8 mouse cellular contexts compared by ENCODE assay signal in genomic region chr7:128417226-128417929, GRCm38 (mm10). TPM values are rescaled to one million over a fixed set of nuclear protein-coding genes. Genes with fewer than 3 reads are reported as not detected.
DNase-seq lines count a peak whose midpoint lies in the region; ATAC-seq and TF ChIP-seq lines count a peak whose summit lies in the region.

No protein-coding gene starts in this region.

- H3K4me1 ChIP-seq in kidney, postnatal 0 days (replicated peaks; ENCODE audit: insufficient read depth, low read length): peaks cover 7% of the 10 kb centered on the region; the same call in 1 of the 2 replicates
- H3K4me1 ChIP-seq in MEL (ENCODE audit: control insufficient read depth in 1 of 2, insufficient read depth in 2 of 2, low read length in 2 of 2): peaks cover 3 to 38% of the 10 kb centered on the region in 2 experiments; a peak in 3 of 4 replicates
- H3K4me1 ChIP-seq in forebrain, embryonic 10.5 days: peaks cover 32% of the 10 kb centered on the region
- H3K4me1 ChIP-seq in liver, adult 2 months (ENCODE audit: control insufficient read depth, insufficient read depth, low read length): no peaks in the 10 kb centered on the region
- peaks cover 27% of the 10 kb centered on the region for H3K4me1 ChIP-seq in neural tube, embryonic 15.5 days

- no peak for TF ChIP-seq RAD21 in MEL (IDR thresholded peaks at IDR 0.05; ENCODE audit: low read depth, low read length)

- no peak overlapping the region for H3K27ac ChIP-seq in kidney, postnatal 0 days
- no peak overlapping the region for H3K27ac ChIP-seq in MEL (ENCODE audit: control insufficient read depth, low read depth, low read length)
- peak overlapping the region; percentile 75 for H3K27ac ChIP-seq in forebrain, embryonic 10.5 days
- H3K27ac ChIP-seq in liver, adult 2 months (replicated peaks; ENCODE audit: insufficient read depth, low read depth, low read length): no peak overlapping the region
- H3K27ac ChIP-seq in neural tube, embryonic 15.5 days (replicated peaks): peak overlapping the region; percentile 51; the same call in 1 of the 2 replicates

- WGBS in kidney, postnatal 0 days: 3% methylated on average over 32 of the region's 32 CpGs
- WGBS in forebrain, embryonic 10.5 days: 3% methylated on average over 32 of the region's 32 CpGs
- WGBS in liver, adult 2 months: 5% methylated on average over 32 of the region's 32 CpGs
- WGBS in neural tube, embryonic 15.5 days: 2% methylated on average over 30 of the region's 32 CpGs

- H3K9ac ChIP-seq in kidney, postnatal 0 days (ENCODE audit: low read depth, low read length): peak overlapping the region; percentile 48
- peak overlapping the region; percentile 85 for H3K9ac ChIP-seq in MEL (ENCODE audit: control insufficient read depth, low read depth, low read length, poor library complexity, severe bottlenecking)
- peak overlapping the region; percentile 72 for H3K9ac ChIP-seq in liver, adult 2 months (ENCODE audit: low read depth, low read length)
- peak overlapping the region; percentile 74 for H3K9ac ChIP-seq in neural tube, embryonic 15.5 days (replicated peaks)

- H3K79me2 ChIP-seq in MEL (ENCODE audit: control insufficient read depth, insufficient read depth, low read length, poor library complexity): peaks cover 2% of the 10 kb centered on the region
- H3K79me2 ChIP-seq in liver, adult 2 months (ENCODE audit: control insufficient read depth, insufficient read depth, low read length): no peaks in the 10 kb centered on the region

- peak overlapping the region; percentile 99 for H3K4me2 ChIP-seq in kidney, postnatal 0 days (ENCODE audit: low read length)
- H3K4me2 ChIP-seq in neural tube, embryonic 15.5 days: peak overlapping the region; percentile 96

- TF ChIP-seq CTCF in kidney, postnatal 0 days (IDR thresholded peaks at IDR 0.05; ENCODE audit: low read depth): no peak
- TF ChIP-seq CTCF in MEL (IDR thresholded peaks at IDR 0.05 in 2 of 3, conservative IDR thresholded peaks at IDR 0.05 in 1 of 3; ENCODE audit: control insufficient read depth in 1 of 3, insufficient read depth in 1 of 3, low read depth in 2 of 3, low read length in 3 of 3, poor library complexity in 1 of 3, severe bottlenecking in 1 of 3): no peak
- TF ChIP-seq CTCF in liver, adult 2 months (IDR thresholded peaks at IDR 0.05; ENCODE audit: low read depth, low read length): no peak

- DNase-seq in kidney, postnatal 0 days (ENCODE audit: low spot score): peak; percentile 40
- DNase-seq in kidney, postnatal 25 days: no peak
- peak; percentile 61 for DNase-seq in MEL (ENCODE audit: low read depth, low spot score)
- DNase-seq in forebrain, embryonic 10.5 days (ENCODE audit: extremely low spot score, low spot score): no peak
- no peak for DNase-seq in liver, adult 2 months (ENCODE audit: extremely low read depth, low read depth, low spot score)
- no peak for DNase-seq in layer of hippocampus, adult 18-20 months (ENCODE audit: low spot score in 2 of 2)
- no peak for DNase-seq in frontal cortex, postnatal 14 days (ENCODE audit: low spot score in 2 of 2)

- no peak for TF ChIP-seq POLR2A in MEL (IDR thresholded peaks at IDR 0.05; ENCODE audit: control insufficient read depth in 1 of 2, insufficient read depth in 1 of 2, low read depth in 1 of 2, low read length in 2 of 2, poor library complexity in 1 of 2)
- TF ChIP-seq POLR2A in liver, adult 2 months (IDR thresholded peaks at IDR 0.05; ENCODE audit: extremely low read depth, insufficient read depth, low read length): no peak

- no peaks in the 10 kb centered on the region for H3K9me3 ChIP-seq in kidney, postnatal 0 days (replicated peaks; ENCODE audit: low read length)
- no peaks in the 10 kb centered on the region for H3K9me3 ChIP-seq in MEL (replicated peaks; ENCODE audit: insufficient read depth, low read length)
- no peaks in the 10 kb centered on the region for H3K9me3 ChIP-seq in forebrain, embryonic 10.5 days
- no peaks in the 10 kb centered on the region for H3K9me3 ChIP-seq in neural tube, embryonic 15.5 days (replicated peaks)

- H3K4me3 ChIP-seq in kidney, postnatal 0 days (replicated peaks; ENCODE audit: low read depth, low read length): peak overlapping the region; percentile 73
- peak overlapping the region; percentile 58 to 90 for H3K4me3 ChIP-seq in MEL (ENCODE audit: control insufficient read depth in 1 of 2, insufficient read depth in 1 of 2, low read depth in 2 of 2, low read length in 2 of 2)
- peak overlapping the region; percentile 78 for H3K4me3 ChIP-seq in forebrain, embryonic 10.5 days
- peak overlapping the region; percentile 84 for H3K4me3 ChIP-seq in liver, adult 2 months (ENCODE audit: insufficient read depth, low read depth, low read length)
- peak overlapping the region; percentile 75 for H3K4me3 ChIP-seq in neural tube, embryonic 15.5 days (replicated peaks)

- no peak for TF ChIP-seq EP300 in MEL (IDR thresholded peaks at IDR 0.05; ENCODE audit: low read depth in 1 of 2, low read length in 2 of 2)

- peaks cover 36% of the 10 kb centered on the region for H3K27me3 ChIP-seq in kidney, postnatal 0 days (ENCODE audit: insufficient read depth, low read length)
- peaks cover 0 to 3% of the 10 kb centered on the region in 2 experiments; a peak in 1 of 4 replicates for H3K27me3 ChIP-seq in MEL (ENCODE audit: control insufficient read depth in 1 of 2, insufficient read depth in 2 of 2, low read length in 2 of 2)
- peaks cover 84% of the 10 kb centered on the region for H3K27me3 ChIP-seq in forebrain, embryonic 10.5 days (ENCODE audit: poor library complexity, severe bottlenecking)
- H3K27me3 ChIP-seq in liver, adult 2 months (ENCODE audit: control insufficient read depth, insufficient read depth, low read length): peaks cover 17% of the 10 kb centered on the region
- H3K27me3 ChIP-seq in neural tube, embryonic 15.5 days (replicated peaks): peaks cover 43% of the 10 kb centered on the region

- no peaks in the 10 kb centered on the region for H3K36me3 ChIP-seq in kidney, postnatal 0 days (ENCODE audit: insufficient read depth, low read length)
- peaks cover 0 to 20% of the 10 kb centered on the region in 2 experiments; a peak in 2 of 4 replicates for H3K36me3 ChIP-seq in MEL (ENCODE audit: control insufficient read depth in 1 of 2, insufficient read depth in 2 of 2, low read length in 2 of 2)
- no peaks in the 10 kb centered on the region for H3K36me3 ChIP-seq in forebrain, embryonic 10.5 days (replicated peaks)
- no peaks in the 10 kb centered on the region for H3K36me3 ChIP-seq in liver, adult 2 months (ENCODE audit: control insufficient read depth, insufficient read depth, low read length)
- no peaks in the 10 kb centered on the region for H3K36me3 ChIP-seq in neural tube, embryonic 15.5 days

- ATAC-seq in kidney, postnatal 0 days (replicated peaks; ENCODE audit: low FRiP score, low read depth): peak; percentile 11; the same call in 1 of the 2 replicates
- ATAC-seq in neural tube, embryonic 15.5 days (ENCODE audit: low FRiP score): no peak

TF ChIP-seq in MEL, 35 proteins besides CTCF, POLR2A, EP300 and RAD21:
- no peak for TF ChIP-seq RCOR1 (IDR thresholded peaks at IDR 0.05; ENCODE audit: low read depth, low read length)
- peak; percentile 35; the same call in 1 of the 2 replicates for TF ChIP-seq SIN3A (IDR thresholded peaks at IDR 0.05; ENCODE audit: low read length)

RNA-seq across cellular contexts. Expression of gene Rgs10, which starts 1.2 kb away (rescaled TPM):
- polyA plus RNA-seq in kidney, postnatal 0 days (2015; fragmentation: Nextera tagmentation; extraction: Ambion mirVana): 5.4 and 6.6 TPM in 2 replicates
- total RNA-seq in MEL (2012; rRNA removed): 44.6 and 44.7 TPM in 2 replicates
- polyA plus RNA-seq in MEL (2012; ENCODE audit: insufficient read depth in 1 of 2, insufficient read length in 2 of 2, low read depth in 1 of 2, low replicate concordance in 2 of 2, missing spikeins in 1 of 2): 10 to 100 TPM in 1 of 2 experiments, not detected in 1; 42.3 TPM
- 4.8 and 5.9 TPM in 2 replicates for polyA plus RNA-seq in forebrain, embryonic 10.5 days (2016; fragmentation: Nextera tagmentation; extraction: Ambion mirVana)
- 2.6 and 3.4 TPM in 2 replicates for total RNA-seq in liver, adult 2 months (2014; rRNA removed)
- 0.81 and 1.5 TPM in 2 replicates for polyA plus RNA-seq in liver, adult 2 months (2012; rRNA removed)
- polyA plus RNA-seq in neural tube, embryonic 15.5 days (2015; fragmentation: Nextera tagmentation; extraction: Ambion mirVana): 52.9 and 60.1 TPM in 2 replicates
- 10 to 100 TPM; 42.3 to 45.3 TPM for total RNA-seq in layer of hippocampus, adult 18-20 months (2021)

RNA-seq across cellular contexts. Expression of gene Tial1, which starts 44.1 kb away (rescaled TPM):
- 21.4 and 23.5 TPM in 2 replicates for polyA plus RNA-seq in kidney, postnatal 0 days (2015; fragmentation: Nextera tagmentation; extraction: Ambion mirVana)
- 42.7 and 54.3 TPM in 2 replicates for total RNA-seq in MEL (2012; rRNA removed)
- polyA plus RNA-seq in MEL (2012; ENCODE audit: insufficient read depth in 1 of 2, insufficient read length in 2 of 2, low read depth in 1 of 2, low replicate concordance in 2 of 2, missing spikeins in 1 of 2): 100 to 1,000 TPM in 1 of 2 experiments, not detected in 1; 126 TPM
- polyA plus RNA-seq in forebrain, embryonic 10.5 days (2016; fragmentation: Nextera tagmentation; extraction: Ambion mirVana): 27.1 and 27.8 TPM in 2 replicates
- total RNA-seq in liver, adult 2 months (2014; rRNA removed): 31.7 and 32.1 TPM in 2 replicates
- 14.2 and 18.7 TPM in 2 replicates for polyA plus RNA-seq in liver, adult 2 months (2012; rRNA removed)
- polyA plus RNA-seq in neural tube, embryonic 15.5 days (2015; fragmentation: Nextera tagmentation; extraction: Ambion mirVana): 26.3 and 26.9 TPM in 2 replicates
- total RNA-seq in layer of hippocampus, adult 18-20 months (2021): 100 to 1,000 TPM in 1 of 2 experiments, 10 to 100 TPM in 1; 98.2 to 110 TPM

Comparison
In these comparisons a context has a peak if more than half of its experiments do, and no peak if none do; other contexts are left out.
1. DNase-seq: peak in kidney, postnatal 0 days (single experiment) and MEL (single experiment); none in kidney, postnatal 25 days (0 of 2), forebrain, embryonic 10.5 days (single experiment), liver, adult 2 months (single experiment), layer of hippocampus, adult 18-20 months (0 of 2) and frontal cortex, postnatal 14 days (0 of 2).
2. H3K27ac ChIP-seq: peak in forebrain, embryonic 10.5 days (single experiment) and neural tube, embryonic 15.5 days (single experiment); none in kidney, postnatal 0 days (single experiment), MEL (single experiment) and liver, adult 2 months (single experiment).
3. Peak in every context shown above with its lines, with median percentiles within 50 percentile points of each other: H3K4me3 ChIP-seq and H3K9ac ChIP-seq.